13 mouse cellular contexts compared by ENCODE assay signal in genomic region chr13:63186642-63187041, GRCm38 (mm10).
DNase-seq lines count a peak whose midpoint lies in the region; ATAC-seq lines count a peak whose summit lies in the region.
"Had no signal": no experiment of that assay in that cellular context is flagged by ENCODE, and none has a peak within 500 bp of the region (broad histone marks: within the 10 kb centered on the region; RNA-seq: fewer than 3 reads in every experiment).

No protein-coding gene starts in this region.

- H3K9ac ChIP-seq in heart, embryonic 16.5 days (ENCODE audit: low read length): no peak overlapping the region
- H3K9ac ChIP-seq in midbrain, embryonic 15.5 days: no peak overlapping the region
- H3K9ac ChIP-seq in limb, embryonic 12.5 days (replicated peaks): no peak overlapping the region
- H3K9ac ChIP-seq: neural tube, embryonic 12.5 days had no signal

- no peaks in the 10 kb centered on the region for H3K27me3 ChIP-seq in heart, embryonic 16.5 days (ENCODE audit: control insufficient read depth, insufficient read depth, low read length)
- no peaks in the 10 kb centered on the region for H3K27me3 ChIP-seq in midbrain, embryonic 10.5 days (ENCODE audit: low read depth, poor library complexity, severe bottlenecking)
- H3K27me3 ChIP-seq in midbrain, embryonic 15.5 days (replicated peaks): no peaks in the 10 kb centered on the region
- H3K27me3 ChIP-seq in limb, embryonic 12.5 days: no peaks in the 10 kb centered on the region
- H3K27me3 ChIP-seq: neural tube, embryonic 12.5 days had no signal

- DNase-seq in heart, postnatal 14 days: no peak
- DNase-seq in midbrain, embryonic 10.5 days (ENCODE audit: low spot score): no peak
- DNase-seq in urinary bladder, postnatal 14 days (ENCODE audit: low spot score): no peak
- no peak for DNase-seq in ovary, postnatal 36 days (ENCODE audit: low spot score)
- DNase-seq: cerebellum, adult 2 months; right cerebral cortex, adult 18-20 months had no signal

- peaks cover 25% of the 10 kb centered on the region for H3K4me1 ChIP-seq in heart, embryonic 16.5 days (ENCODE audit: control insufficient read depth, insufficient read depth, low read length)
- peaks cover 28% of the 10 kb centered on the region for H3K4me1 ChIP-seq in midbrain, embryonic 10.5 days
- peaks cover 10% of the 10 kb centered on the region for H3K4me1 ChIP-seq in midbrain, embryonic 15.5 days
- peaks cover 63% of the 10 kb centered on the region for H3K4me1 ChIP-seq in limb, embryonic 12.5 days (replicated peaks)

- no peak overlapping the region for H3K4me3 ChIP-seq in heart, embryonic 16.5 days (ENCODE audit: low read length)
- no peak overlapping the region for H3K4me3 ChIP-seq in midbrain, embryonic 10.5 days
- no peak overlapping the region for H3K4me3 ChIP-seq in midbrain, embryonic 15.5 days
- no peak overlapping the region for H3K4me3 ChIP-seq in limb, embryonic 12.5 days (replicated peaks)
- H3K4me3 ChIP-seq: erythroblast, embryonic 14.5 days; neural tube, embryonic 12.5 days had no signal

- intact Hi-C loops in heart, postnatal 14 days (cut with DNase I): no loop called here

- ATAC-seq in heart, embryonic 16.5 days (replicated peaks; ENCODE audit: extremely low read depth, insufficient read depth, low FRiP score): no peak
- no peak for ATAC-seq in midbrain, embryonic 15.5 days (replicated peaks)
- no peak for ATAC-seq in limb, embryonic 12.5 days (ENCODE audit: insufficient number of reproducible peaks, insufficient read depth, low FRiP score, low TSS enrichment, low read depth)
- ATAC-seq: inflammation-experienced regulatory T-cells, adult 6 months had no signal

- 76% methylated on average over 1 of the region's 1 CpGs for WGBS in heart, embryonic 16.5 days
- WGBS in midbrain, embryonic 10.5 days: 79% methylated on average over 1 of the region's 1 CpGs
- WGBS in midbrain, embryonic 15.5 days: 94% methylated on average over 1 of the region's 1 CpGs
- 51% methylated on average over 1 of the region's 1 CpGs for WGBS in limb, embryonic 12.5 days

- H3K4me2 ChIP-seq in heart, embryonic 16.5 days (ENCODE audit: low read depth, low read length): no peak overlapping the region
- H3K4me2 ChIP-seq in midbrain, embryonic 15.5 days: no peak overlapping the region
- no peak overlapping the region for H3K4me2 ChIP-seq in limb, embryonic 12.5 days
- H3K4me2 ChIP-seq: neural tube, embryonic 12.5 days had no signal

- no peaks in the 10 kb centered on the region for H3K36me3 ChIP-seq in heart, embryonic 16.5 days (ENCODE audit: control insufficient read depth, insufficient read depth)
- no peaks in the 10 kb centered on the region for H3K36me3 ChIP-seq in midbrain, embryonic 10.5 days
- no peaks in the 10 kb centered on the region; the same call in 1 of the 2 replicates for H3K36me3 ChIP-seq in midbrain, embryonic 15.5 days (replicated peaks)
- peaks cover 3% of the 10 kb centered on the region; the same call in 1 of the 2 replicates for H3K36me3 ChIP-seq in limb, embryonic 12.5 days

- peak overlapping the region; percentile 65; the same call in 1 of the 2 replicates for H3K27ac ChIP-seq in heart, embryonic 16.5 days (ENCODE audit: low read length)
- 0 out of 2 replicates have a peak overlapping the region, but pooled peaks have one; percentile 60 for H3K27ac ChIP-seq in midbrain, embryonic 10.5 days (replicated peaks)
- H3K27ac ChIP-seq in midbrain, embryonic 15.5 days: no peak overlapping the region
- peak overlapping the region; percentile 92 for H3K27ac ChIP-seq in limb, embryonic 12.5 days
- H3K27ac ChIP-seq: macrophage; neural tube, embryonic 12.5 days had no signal

- no peaks in the 10 kb centered on the region for H3K9me3 ChIP-seq in heart, embryonic 16.5 days (replicated peaks; ENCODE audit: control insufficient read depth, low read length)
- H3K9me3 ChIP-seq in midbrain, embryonic 10.5 days (replicated peaks): no peaks in the 10 kb centered on the region
- no peaks in the 10 kb centered on the region for H3K9me3 ChIP-seq in midbrain, embryonic 15.5 days
- no peaks in the 10 kb centered on the region for H3K9me3 ChIP-seq in limb, embryonic 12.5 days
- H3K9me3 ChIP-seq: neural tube, embryonic 12.5 days had no signal
